Mouse (Mus musculus): ENCODE measurements at regions not wholly inside any gene's neighbourhood (a gene's known extent, or its start where the extent isn't known, plus 50 kb on each side); places are given as distances from the start of the nearest gene placed in this dataset.

DNA sequence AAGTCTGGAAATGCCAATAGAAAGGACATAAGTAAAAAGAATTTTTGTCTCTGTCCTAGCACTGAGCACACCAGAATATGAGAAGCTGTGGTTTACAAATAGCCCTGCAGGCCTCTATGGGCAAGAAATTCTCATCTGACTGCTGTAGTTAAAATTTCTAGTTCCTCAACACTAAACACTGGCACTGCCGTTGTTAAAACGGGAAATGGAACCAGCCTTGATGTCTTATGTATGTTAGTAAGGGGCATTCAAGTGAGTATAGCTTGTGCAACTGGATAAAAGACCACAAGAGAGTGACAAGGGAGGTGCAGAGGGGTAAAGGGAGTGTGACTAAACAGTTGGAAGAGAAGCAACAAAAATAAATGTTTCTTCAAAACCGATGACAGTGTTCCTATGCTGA lies 65.7 kb upstream of the Tfec start:
- Histone ChIP-seq H3K4me1 (ENCODE audit: control insufficient read depth, insufficient read depth, low read length) (no peaks in the 10 kb centered on the region), H3K4me3 (ENCODE audit: low read depth, low read length) (no peak overlapping the region), H3K4me2 (ENCODE audit: low read length) (no peak overlapping the region), H3K27ac (ENCODE audit: low read depth, low read length) (no peak overlapping the region), H3K9ac (ENCODE audit: low read length) (no peak overlapping the region), H3K9me3 (replicated peaks; ENCODE audit: control insufficient read depth, low read length) (no peaks in the 10 kb centered on the region), H3K27me3 (replicated peaks; ENCODE audit: control insufficient read depth, insufficient read depth, low read length) (no peaks in the 10 kb centered on the region), H3K36me3 (ENCODE audit: control insufficient read depth, insufficient read depth, low read length) (no peaks in the 10 kb centered on the region)
- DNase-seq (ENCODE audit: low spot score), result no peak
- no peak for ATAC-seq
- WGBS, result 85% methylated on average over 3 of the region's 3 CpGs

DNA sequence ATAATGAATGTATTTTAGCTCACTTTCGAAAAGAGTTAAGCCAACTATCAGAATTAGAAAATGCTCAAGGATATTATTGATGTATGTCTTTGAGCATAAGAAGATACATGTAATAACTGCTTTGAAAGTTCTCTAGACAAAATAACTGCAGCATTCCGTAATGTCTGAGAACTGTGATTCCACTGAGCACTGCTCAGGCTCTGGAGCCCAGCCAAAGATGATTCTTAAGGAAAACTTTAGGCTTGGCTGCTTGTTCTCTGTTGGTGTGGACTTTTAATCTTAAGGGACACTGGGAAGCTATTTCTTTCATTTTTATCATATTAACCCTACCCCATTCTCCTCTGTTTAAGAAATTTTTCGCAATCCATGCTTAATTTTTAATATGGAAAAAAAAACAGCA lies 59.9 kb upstream of the Tfec start:
- 80% methylated on average over 3 of the region's 3 CpGs for WGBS
- H3K27me3 ChIP-seq (replicated peaks; ENCODE audit: control insufficient read depth, insufficient read depth, low read length), result no peaks in the 10 kb centered on the region
- no peaks in the 10 kb centered on the region for H3K4me1 ChIP-seq (ENCODE audit: control insufficient read depth, insufficient read depth, low read length)
- DNase-seq (ENCODE audit: low spot score), result peak; percentile 29
- no peak overlapping the region for H3K4me2 ChIP-seq (ENCODE audit: low read length)
- no peak overlapping the region for H3K27ac ChIP-seq (ENCODE audit: low read depth, low read length)
- ATAC-seq, result no peak
- H3K36me3 ChIP-seq (ENCODE audit: control insufficient read depth, insufficient read depth, low read length), result no peaks in the 10 kb centered on the region
- no peak overlapping the region for H3K4me3 ChIP-seq (ENCODE audit: low read depth, low read length)
- no peaks in the 10 kb centered on the region for H3K9me3 ChIP-seq (replicated peaks; ENCODE audit: control insufficient read depth, low read length)
- no peak overlapping the region for H3K9ac ChIP-seq (ENCODE audit: low read length)

DNA sequence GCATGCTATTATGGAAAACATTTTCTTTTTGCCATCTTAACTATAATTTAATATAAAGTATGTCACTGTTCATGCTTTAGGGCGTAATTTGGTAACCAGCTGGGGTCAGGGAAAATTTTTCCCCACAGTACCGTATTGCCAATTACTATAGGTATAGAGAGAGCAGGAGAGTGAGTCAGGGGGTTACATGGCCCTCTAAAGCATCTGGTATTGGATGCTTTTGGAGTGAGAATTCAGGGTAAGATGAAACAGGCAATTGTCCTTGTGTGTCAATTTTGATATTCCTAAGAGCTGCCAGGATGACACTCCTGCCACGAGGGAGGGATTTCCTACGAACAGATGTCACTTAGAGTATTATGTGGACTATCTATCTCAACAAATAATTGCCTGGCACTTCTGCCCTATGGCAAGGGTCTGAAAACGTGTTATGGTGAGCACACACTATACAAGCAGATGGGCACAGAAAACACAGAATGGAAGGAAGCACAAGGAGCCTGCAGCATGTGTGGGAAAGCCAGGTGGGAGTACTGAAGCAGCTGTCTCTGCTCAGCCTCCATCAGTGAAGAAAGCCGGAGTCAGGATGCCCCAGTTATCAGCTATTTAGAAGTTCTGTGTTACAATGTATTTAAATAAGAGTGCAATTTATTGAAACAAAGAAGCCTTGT lies 58.7 kb upstream of the Tfec start:
- no peak overlapping the region for H3K27ac ChIP-seq (ENCODE audit: low read depth, low read length)
- H3K4me2 ChIP-seq (ENCODE audit: low read length), result no peak overlapping the region
- no peaks in the 10 kb centered on the region for H3K27me3 ChIP-seq (replicated peaks; ENCODE audit: control insufficient read depth, insufficient read depth, low read length)
- H3K4me3 ChIP-seq (ENCODE audit: low read depth, low read length), result no peak overlapping the region
- no peaks in the 10 kb centered on the region for H3K4me1 ChIP-seq (ENCODE audit: control insufficient read depth, insufficient read depth, low read length)
- no peak overlapping the region for H3K9ac ChIP-seq (ENCODE audit: low read length)
- H3K9me3 ChIP-seq (replicated peaks; ENCODE audit: control insufficient read depth, low read length), result no peaks in the 10 kb centered on the region
- no peaks in the 10 kb centered on the region for H3K36me3 ChIP-seq (ENCODE audit: control insufficient read depth, insufficient read depth, low read length)
- DNase-seq (ENCODE audit: low spot score) (peak; percentile 64), ATAC-seq (peak; percentile 86)
- WGBS, result 57% methylated on average over 6 of the region's 6 CpGs

Data from forebrain, embryonic 14.5 days (tissue).